Mouse (Mus musculus) C2C12 (cell line): ENCODE data around the gene Shisa5.

Source experiments
- CEBPB ChIP-seq: IDR thresholded peaks from one replicate; pipeline ENCODE4 v1.6.1; 2011; ENCODE audit warnings: low read depth, mild to moderate bottlenecking, control low read depth, moderate library complexity
- CTCF ChIP-seq: IDR thresholded peaks from one replicate; pipeline ENCODE4 v1.5.1; 2011; ENCODE audit not compliant: control insufficient read depth, insufficient read depth, insufficient read length
- FOSL1 ChIP-seq: IDR thresholded peaks from one replicate; pipeline ENCODE4 v1.8.0; 2011; ENCODE audit warnings: mild to moderate bottlenecking, low read length; ENCODE audit not compliant: poor library complexity, insufficient read depth, severe bottlenecking
- MAX ChIP-seq: IDR thresholded peaks from one replicate; pipeline ENCODE4 v1.6.1; 2011; ENCODE audit warnings: mild to moderate bottlenecking, control low read depth
- MYOD1 ChIP-seq: IDR thresholded peaks from one replicate; pipeline ENCODE4 v1.6.1; 2011; ENCODE audit warnings: low read depth; ENCODE audit not compliant: control insufficient read depth, insufficient read length
- USF1 ChIP-seq: IDR thresholded peaks from one replicate; pipeline ENCODE4 v1.6.1; 2011; ENCODE audit warnings: low read depth, mild to moderate bottlenecking, control low read depth, moderate library complexity

DNA sequence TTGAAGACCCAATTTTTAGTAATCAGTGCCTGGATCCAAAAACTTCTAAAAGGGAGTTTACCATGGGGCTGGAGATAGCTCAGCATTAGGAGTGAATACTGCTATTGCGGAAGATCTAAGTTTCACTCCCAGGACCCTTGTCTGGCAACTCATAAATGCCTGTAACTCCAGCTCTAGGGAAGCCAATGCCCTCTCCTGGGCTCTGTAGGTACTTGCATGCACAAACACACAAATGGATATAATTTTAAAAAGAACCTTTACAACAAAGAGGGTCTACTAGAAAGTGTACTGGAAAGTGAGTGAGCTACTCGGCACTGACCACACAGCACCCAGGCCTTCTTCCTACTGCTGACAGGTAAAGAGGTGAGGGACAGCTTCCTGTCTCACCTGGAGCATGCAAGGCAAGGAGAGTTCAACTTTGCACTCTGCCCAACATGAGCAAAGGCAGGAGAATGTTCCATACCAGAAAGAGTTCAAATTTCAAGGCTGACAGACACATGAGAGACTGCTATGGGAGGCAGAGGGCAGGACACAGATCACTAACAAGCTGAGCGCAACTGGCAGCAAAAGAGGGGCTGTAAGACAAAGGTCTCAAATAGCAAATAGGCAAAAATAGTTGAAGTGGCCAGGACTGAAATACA is 29.9 kb downstream of the Shisa5 start:
- TF ChIP-seq CTCF: no peak
- no peak for TF ChIP-seq MAX
- no peak for TF ChIP-seq USF1
- TF ChIP-seq CEBPB: no peak
- TF ChIP-seq FOSL1: no peak
- no peak for TF ChIP-seq MYOD1
